Mouse (Mus musculus) hindbrain, postnatal 0 days (tissue): ENCODE results near the gene Slc22a20. TPM values are rescaled to one million over a fixed set of nuclear protein-coding genes. Genes with fewer than 3 reads are reported as not detected.

Experiments
- ATAC-seq: fragments of 200-750 bp; cut with Nextera tagmentation; 2 replicates; pipeline ENCODE4 v1.8.0; 2017; ENCODE audit warnings: mild to moderate bottlenecking, moderate TSS enrichment, moderate library complexity
- DNase-seq: peaks from one replicate; pipeline ENCODE4 v3.0.0-alpha.2; 2015; ENCODE audit warnings: low spot score
- H3K27ac ChIP-seq: fragments of 300-500 bp; sonication (generic); 2 replicates; pipeline ENCODE4 v1.5.1; 2014; ENCODE audit warnings: mild to moderate bottlenecking
- H3K27me3 ChIP-seq: fragments of 300-500 bp; sonication (generic); 2 replicates; pipeline ENCODE4 v1.6.1; 2014; ENCODE audit warnings: low read length, mixed read lengths; ENCODE audit not compliant: insufficient read depth
- H3K36me3 ChIP-seq: fragments of 300-500 bp; sonication (generic); 2 replicates; pipeline ENCODE4 v1.6.1; 2014; ENCODE audit warnings: low read length, mixed read lengths; ENCODE audit not compliant: insufficient read depth
- H3K4me1 ChIP-seq: fragments of 300-500 bp; sonication (generic); 2 replicates; pipeline ENCODE4 v1.6.1; 2014; ENCODE audit warnings: antibody characterized with exemption, low read length, mixed read lengths; ENCODE audit not compliant: insufficient read depth
- H3K4me2 ChIP-seq: fragments of 300-500 bp; sonication (generic); 2 replicates; pipeline ENCODE4 v1.6.1; 2014; ENCODE audit warnings: low read depth, mild to moderate bottlenecking, low read length, moderate library complexity, mixed read lengths
- H3K4me3 ChIP-seq: fragments of 300-500 bp; sonication (generic); 2 replicates; pipeline ENCODE4 v1.5.1; 2014; ENCODE audit warnings: low read length
- H3K9ac ChIP-seq: fragments of 300-500 bp; sonication (generic); replicated peaks from 2 replicates; pipeline ENCODE4 v1.6.1; 2014; ENCODE audit warnings: mild to moderate bottlenecking, low read length, moderate library complexity, mixed read lengths
- H3K9me3 ChIP-seq: fragments of 300-500 bp; sonication (generic); 2 replicates; pipeline ENCODE4 v1.6.1; 2016; ENCODE audit warnings: low read length, mixed read lengths
- CTCF ChIP-seq: IDR thresholded peaks from 2 replicates; pipeline ENCODE4 v1.5.1; 2016; ENCODE audit warnings: antibody characterized with exemption, control low read depth, low read depth
- WGBS: fragments of 180-500 bp; shearing (Covaris S2); extraction: QIAGEN DNeasy Blood & Tissue Kit; methylation state at CpG from one replicate; pipeline ENCODE4 v1.1.7; 2014; 5-methylcytosine and 5-hydroxymethylcytosine counted together
- polyA plus RNA-seq: library from polyadenylated mRNA; unstranded; fragments of >200 nt; fragmentation: Nextera tagmentation; extraction: Ambion mirVana; gene quantifications from 2 replicates; pipeline ENCODE4 v1.2.1, GENCODE M21; 2015
- total RNA-seq: library from RNA; depleted of rRNA; stranded (reverse); fragments of >200 nt; gene quantifications from 2 replicates; pipeline ENCODE4 v1.2.3, GENCODE M21; 2014

The Slc22a20 gene
- total and polyA plus RNA-seq, 2 experiments from 2014 or later: not detected

DNA sequence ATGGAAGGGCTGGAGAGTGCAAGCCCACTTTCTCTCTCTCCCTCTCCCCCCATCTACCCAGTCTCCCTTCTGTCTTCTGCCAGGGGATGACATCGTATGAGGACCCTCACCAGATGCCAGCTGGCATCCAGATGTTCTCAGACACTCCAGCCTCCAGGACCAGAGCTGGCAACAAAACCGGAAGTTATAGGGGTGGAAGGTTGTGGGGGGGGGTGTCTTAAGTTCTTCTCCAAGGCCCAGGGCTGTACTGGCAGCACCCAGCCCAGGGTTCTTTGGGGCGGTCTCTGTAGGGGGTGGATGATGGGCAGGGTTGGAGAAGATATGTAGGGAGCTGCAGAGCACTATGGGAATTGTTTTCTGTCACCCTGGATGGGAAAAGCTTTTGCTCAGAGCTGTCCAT, 57.4 kb downstream of the Slc22a20 start:
- no peaks in the 10 kb centered on the region for H3K9me3 ChIP-seq
- no peaks in the 10 kb centered on the region for H3K27me3 ChIP-seq
- no peak overlapping the region for H3K9ac ChIP-seq
- no peak for ATAC-seq
- no peak for DNase-seq
- WGBS: 68% methylated on average over 3 of the region's 3 CpGs
- H3K36me3 ChIP-seq: no peaks in the 10 kb centered on the region
- H3K27ac ChIP-seq: no peak overlapping the region
- no peak for TF ChIP-seq CTCF
- H3K4me3 ChIP-seq: no peak overlapping the region
- no peak overlapping the region for H3K4me2 ChIP-seq
- H3K4me1 ChIP-seq: no peaks in the 10 kb centered on the region

GRCm38 (mm10) chr19:5928104-5928503, 57.8 kb downstream of the Slc22a20 start:
- no peak for DNase-seq
- H3K27ac ChIP-seq: no peak overlapping the region
- no peak overlapping the region for H3K4me3 ChIP-seq
- no peak for ATAC-seq
- TF ChIP-seq CTCF: no peak
- 78% methylated on average over 6 of the region's 6 CpGs for WGBS
- H3K9me3 ChIP-seq: no peaks in the 10 kb centered on the region
- no peaks in the 10 kb centered on the region for H3K4me1 ChIP-seq
- H3K27me3 ChIP-seq: no peaks in the 10 kb centered on the region
- no peaks in the 10 kb centered on the region for H3K36me3 ChIP-seq
- H3K9ac ChIP-seq: no peak overlapping the region
- no peak overlapping the region for H3K4me2 ChIP-seq

GRCm38 (mm10) chr19:5927532-5927931, 58.4 kb downstream of the Slc22a20 start:
- H3K4me2 ChIP-seq: no peak overlapping the region
- TF ChIP-seq CTCF: no peak
- ATAC-seq (no peak), DNase-seq (no peak)
- no peak overlapping the region for H3K27ac ChIP-seq
- no peaks in the 10 kb centered on the region for H3K36me3 ChIP-seq
- no peaks in the 10 kb centered on the region for H3K4me1 ChIP-seq
- WGBS: 71% methylated on average over 8 of the region's 8 CpGs
- no peak overlapping the region for H3K4me3 ChIP-seq
- no peak overlapping the region for H3K9ac ChIP-seq
- no peaks in the 10 kb centered on the region for H3K27me3 ChIP-seq
- H3K9me3 ChIP-seq: no peaks in the 10 kb centered on the region

- Histone ChIP-seq H3K4me3 (no peak overlapping the region), H3K27me3 (no peaks in the 10 kb centered on the region), H3K9me3 (no peaks in the 10 kb centered on the region), H3K9ac (no peak overlapping the region), H3K4me1 (no peaks in the 10 kb centered on the region), H3K27ac (no peak overlapping the region), H3K4me2 (no peak overlapping the region), H3K36me3 (no peaks in the 10 kb centered on the region)
- WGBS: 74% methylated on average over 11 of the region's 11 CpGs
- ATAC-seq (no peak), DNase-seq (no peak)
- TF ChIP-seq CTCF: no peak
These were observed 58.9 kb downstream of the Slc22a20 start for GRCm38 (mm10) chr19:5927026-5927425.

GRCm38 (mm10) chr19:5925311-5925855, 60.6 kb downstream of the Slc22a20 start:
- H3K4me3 ChIP-seq: peak overlapping the region; percentile 66
- peak overlapping the region; percentile 82 for H3K27ac ChIP-seq
- DNase-seq (no peak), ATAC-seq (no peak)
- peak overlapping the region; percentile 52 for H3K9ac ChIP-seq
- peak overlapping the region; percentile 92 for H3K4me2 ChIP-seq
- no peaks in the 10 kb centered on the region for H3K27me3 ChIP-seq
- no peaks in the 10 kb centered on the region for H3K4me1 ChIP-seq
- TF ChIP-seq CTCF: no peak
- WGBS: 25% methylated on average over 11 of the region's 11 CpGs
- H3K9me3 ChIP-seq: no peaks in the 10 kb centered on the region
- H3K36me3 ChIP-seq: no peaks in the 10 kb centered on the region

- WGBS: under 1% methylated on average over 18 of the region's 18 CpGs
- peak; percentile 96 for DNase-seq
- Histone ChIP-seq H3K36me3 (no peaks in the 10 kb centered on the region), H3K9me3 (no peaks in the 10 kb centered on the region), H3K4me2 (peak within 1 kb of the TSS; percentile 92), H3K4me1 (no peaks in the 10 kb centered on the region), H3K4me3 (peak within 1 kb of the TSS; percentile 66), H3K9ac (peak within 1 kb of the TSS; percentile 66), H3K27ac (peak within 1 kb of the TSS; percentile 82), H3K27me3 (no peaks in the 10 kb centered on the region)
- TF ChIP-seq CTCF: no peak
- peak; percentile 94 for ATAC-seq
These were observed 61.2 kb downstream of the Slc22a20 start, which contains the start of gene Cdc42ep2 for GRCm38 (mm10) chr19:5924713-5925093. TSS of gene Cdc42ep2 (minus strand) at chr19:5924816.

DNA sequence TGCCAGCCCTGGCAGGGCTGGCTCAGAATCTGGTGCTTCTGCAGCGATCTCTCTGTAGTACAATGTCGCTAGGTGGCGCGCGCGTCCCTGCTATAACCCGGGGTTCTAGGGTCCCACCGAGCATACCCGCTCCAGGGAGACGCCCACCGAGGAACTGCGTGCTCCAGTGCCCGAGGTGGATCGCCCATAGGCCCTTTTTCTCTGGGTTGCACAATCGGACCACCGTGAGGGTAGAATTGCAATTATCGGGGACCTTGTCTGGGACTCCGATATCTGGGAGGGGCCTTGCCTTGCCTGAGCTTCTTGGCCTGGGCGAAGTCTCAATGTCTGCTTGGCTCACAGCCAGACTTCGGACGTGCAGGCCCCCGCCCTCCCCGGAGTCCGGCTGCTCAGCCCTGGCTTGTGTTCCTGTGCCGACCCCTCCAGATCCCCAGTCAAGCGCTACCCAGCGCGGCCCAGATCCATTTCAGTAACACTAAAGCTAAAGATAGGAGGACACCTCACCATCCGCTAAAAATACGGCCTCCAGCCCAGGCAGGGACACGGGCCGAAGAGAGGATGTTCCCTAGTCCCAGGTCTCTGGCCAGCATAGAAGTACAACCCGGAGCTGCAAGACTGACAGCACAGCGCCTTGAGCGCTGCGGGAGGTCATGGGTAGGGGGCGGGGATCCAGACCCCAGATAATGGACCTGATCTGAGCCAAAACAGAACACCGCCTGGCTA, 61.8 kb downstream of the Slc22a20 start:
- no peaks in the 10 kb centered on the region for H3K4me1 ChIP-seq
- TF ChIP-seq CTCF: peak; percentile 88
- peak overlapping the region; percentile 66 for H3K9ac ChIP-seq
- under 1% methylated on average over 38 of the region's 38 CpGs for WGBS
- peak overlapping the region; percentile 92 for H3K4me2 ChIP-seq
- ATAC-seq (peak; percentile 80), DNase-seq (peak; percentile 96)
- H3K36me3 ChIP-seq: no peaks in the 10 kb centered on the region
- no peaks in the 10 kb centered on the region for H3K9me3 ChIP-seq
- H3K4me3 ChIP-seq: peak overlapping the region; percentile 66
- peak overlapping the region; percentile 82 for H3K27ac ChIP-seq
- H3K27me3 ChIP-seq: no peaks in the 10 kb centered on the region
